In the genomic region with DNA sequence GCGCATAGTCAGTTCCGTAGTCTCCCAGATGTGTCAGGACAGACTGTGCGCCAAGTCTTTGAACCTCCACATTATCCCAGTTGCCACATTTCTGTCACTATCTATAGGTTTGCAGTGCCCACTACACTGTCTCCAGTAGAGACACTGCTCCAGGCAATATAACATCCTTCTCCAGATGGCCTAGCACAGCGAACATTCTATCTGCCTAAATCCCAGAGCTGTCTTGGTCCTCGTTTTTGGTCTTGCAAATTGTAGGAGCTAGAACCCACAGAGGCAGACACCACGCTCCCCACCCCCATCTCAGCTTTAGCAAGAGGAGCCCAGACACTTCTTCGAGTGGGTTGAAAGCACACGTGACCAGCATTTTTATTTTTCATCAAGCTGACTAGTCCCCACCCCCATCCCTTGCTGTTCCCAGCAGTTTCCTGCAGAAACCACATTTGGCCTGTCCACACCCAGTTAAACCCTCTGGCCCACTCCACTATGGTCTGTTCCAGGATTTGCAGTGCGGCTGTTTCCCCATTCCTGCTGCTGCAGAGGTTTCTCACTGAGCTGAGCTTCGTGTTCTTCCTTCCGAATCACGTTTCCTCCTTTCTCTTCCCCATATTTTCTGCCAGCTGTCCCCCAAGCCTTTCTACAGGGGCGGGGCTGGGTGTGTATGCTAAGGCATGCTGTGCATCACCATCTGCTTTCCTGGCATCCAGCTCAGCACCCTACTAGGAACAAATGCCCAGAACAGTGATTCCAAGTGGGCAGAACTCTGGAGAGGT, we compare ENCODE assay signal across 7 mouse cellular contexts. TPM values are rescaled to one million over a fixed set of nuclear protein-coding genes. Genes with fewer than 3 reads are reported as not detected.
A peak's percentile ranks its signal among the peaks of the same experiment; 100 is the strongest.
DNase-seq lines count a peak whose midpoint lies in the region; ATAC-seq lines count a peak whose summit lies in the region.

No protein-coding gene starts in this region.

- H3K4me1 ChIP-seq in hindbrain, embryonic 14.5 days (replicated peaks; ENCODE audit: control insufficient read depth, insufficient read depth, low read length): peaks cover 16% of the 10 kb centered on the region

- peak overlapping the region; percentile 83 for H3K9ac ChIP-seq in hindbrain, embryonic 14.5 days

- H3K27me3 ChIP-seq in hindbrain, embryonic 14.5 days (ENCODE audit: control insufficient read depth, insufficient read depth, low read length): no peaks in the 10 kb centered on the region

- H3K36me3 ChIP-seq in hindbrain, embryonic 14.5 days (replicated peaks; ENCODE audit: control insufficient read depth, insufficient read depth): no peaks in the 10 kb centered on the region

- peak; percentile 30 for DNase-seq in R1 (ENCODE audit: low read depth, low spot score)
- peak; percentile 96 for DNase-seq in cerebellum, adult 9-11 months
- peak; percentile 73 for DNase-seq in gastrocnemius, adult 18-20 months (ENCODE audit: low spot score)
- DNase-seq in hindbrain, embryonic 14.5 days (ENCODE audit: low spot score): peak; percentile 28
- peak; percentile 73 to 80 for DNase-seq in left cerebral cortex, adult 18-20 months (ENCODE audit: low spot score in 2 of 2)
- peak; percentile 74 for DNase-seq in lung, postnatal 25 days (ENCODE audit: low spot score)
- peak; percentile 74 to 86 for DNase-seq in right cerebral cortex, postnatal 36 days (ENCODE audit: low spot score in 2 of 2)

- peak overlapping the region; percentile 85 for H3K4me2 ChIP-seq in hindbrain, embryonic 14.5 days (replicated peaks)

- ATAC-seq in hindbrain, embryonic 14.5 days (ENCODE audit: low FRiP score): no peak; the same call in 1 of the 2 replicates

- 53% methylated on average over 13 of the region's 13 CpGs for WGBS in hindbrain, embryonic 14.5 days

- H3K27ac ChIP-seq in hindbrain, embryonic 14.5 days: peak overlapping the region; percentile 79; the same call in 1 of the 2 replicates

- no peaks in the 10 kb centered on the region for H3K9me3 ChIP-seq in hindbrain, embryonic 14.5 days (ENCODE audit: control insufficient read depth, low read length)

- peak overlapping the region; percentile 73 for H3K4me3 ChIP-seq in hindbrain, embryonic 14.5 days (replicated peaks; ENCODE audit: low read length)

RNA-seq across cellular contexts. Expression of gene Chid1, which starts 0.8 kb away (rescaled TPM):
- total RNA-seq in gastrocnemius, adult 18-20 months (2021): 10 to 100 TPM; 11.2 to 13.1 TPM
- 45.5 and 47.8 TPM in 2 replicates for polyA plus RNA-seq in hindbrain, embryonic 14.5 days (2014; fragmentation: Nextera tagmentation; extraction: Ambion mirVana)
- 10 to 100 TPM; 60.4 to 72.2 TPM for total RNA-seq in left cerebral cortex, adult 18-20 months (2021)

RNA-seq across cellular contexts. Expression of gene Ap2a2, which starts 21.5 kb away (rescaled TPM):
- total RNA-seq in gastrocnemius, adult 18-20 months (2021): 10 to 100 TPM; 51.7 to 56.6 TPM
- 104 TPM in 2 replicates for polyA plus RNA-seq in hindbrain, embryonic 14.5 days (2014; fragmentation: Nextera tagmentation; extraction: Ambion mirVana)
- total RNA-seq in left cerebral cortex, adult 18-20 months (2021): 100 to 1,000 TPM; 198 to 218 TPM

Comparison
In these comparisons a context has a peak if more than half of its experiments do, and no peak if none do; other contexts are left out.
1. DNase-seq: peak in every context shown above with its lines; median percentile 96 in cerebellum, adult 9-11 months; 80 in right cerebral cortex, postnatal 36 days; 76 in left cerebral cortex, adult 18-20 months; 74 in lung, postnatal 25 days; 73 in gastrocnemius, adult 18-20 months; 30 in R1; 28 in hindbrain, embryonic 14.5 days.
2. RNA of gene Chid1, which starts 0.8 kb away (total RNA-seq): 60.4 to 72.2 TPM in left cerebral cortex, adult 18-20 months; 11.2 to 13.1 TPM in gastrocnemius, adult 18-20 months; every median in the first group is over 4 times any median in the second.